Mouse (Mus musculus) CH12.LX (cell line): ENCODE results near the gene Phf20.

Experiments used
- CTCF ChIP-seq, 2 experiments: IDR thresholded peaks in 1 of 2; conservative IDR thresholded peaks in 1 of 2; 2 replicates each; pipeline ENCODE4 v1.5.1; 2011 to 2012; ENCODE audit warnings: low read depth in 2 of 2, low read length in 2 of 2, improper control_type of control experiment in 1 of 2, inconsistent platforms in 1 of 2, mild to moderate bottlenecking in 1 of 2, moderate library complexity in 1 of 2
- MAX ChIP-seq: IDR thresholded peaks from 2 replicates; pipeline ENCODE4 v1.6.1; 2011; ENCODE audit warnings: low read length, improper control_type of control experiment
- NRF1 ChIP-seq: IDR thresholded peaks from 2 replicates; pipeline ENCODE4 v1.6.1; 2014; ENCODE audit warnings: low read depth, mild to moderate bottlenecking, inconsistent platforms, low read length, improper control_type of control experiment, moderate library complexity

DNA sequence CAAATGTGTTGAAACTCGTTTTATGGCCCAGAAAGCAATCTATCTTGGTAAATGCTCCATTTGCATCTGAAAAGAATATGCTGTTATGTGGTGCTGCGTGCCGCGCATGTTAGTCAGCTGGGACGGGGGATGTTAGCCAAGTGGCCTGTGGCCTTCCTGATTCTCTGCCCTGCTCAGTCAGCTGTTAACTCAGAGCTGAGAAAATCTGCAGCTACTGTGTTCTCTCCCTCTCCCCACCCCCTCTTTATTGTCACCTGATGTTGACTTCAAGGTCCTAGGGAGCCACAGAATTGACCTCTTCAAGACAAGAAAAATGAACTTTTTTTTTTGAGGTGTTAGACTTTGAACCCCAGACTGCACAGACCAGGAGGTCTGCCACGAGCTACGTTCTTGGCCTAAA is 159.8 kb downstream of the Phf20 start:
- TF ChIP-seq CTCF (conservative IDR thresholded peaks at IDR 0.05 in 1 of 2, IDR thresholded peaks at IDR 0.05 in 1 of 2; ENCODE audit: low read depth in 2 of 2, low read length in 2 of 2), result no peak
- TF ChIP-seq NRF1, result no peak
- TF ChIP-seq MAX, result no peak
